13 mouse cellular contexts compared by ENCODE assay signal in genomic region chr12:104817172-104817866, GRCm38 (mm10). TPM values are rescaled to one million over a fixed set of nuclear protein-coding genes. Genes with fewer than 3 reads are reported as not detected.
DNase-seq lines count a peak whose midpoint lies in the region; ATAC-seq and TF ChIP-seq lines count a peak whose summit lies in the region.
"Had no signal": no experiment of that assay in that cellular context is flagged by ENCODE, and none has a peak within 500 bp of the region (broad histone marks: within the 10 kb centered on the region; RNA-seq: fewer than 3 reads in every experiment).

No protein-coding gene starts in this region.

- H3K9me3 ChIP-seq in hindbrain, postnatal 0 days (ENCODE audit: low read length), result no peaks in the 10 kb centered on the region
- no peaks in the 10 kb centered on the region for H3K9me3 ChIP-seq in hindbrain, embryonic 10.5 days
- H3K9me3 ChIP-seq: limb, embryonic 15.5 days; neural tube, embryonic 12.5 days had no signal

- H3K4me3 ChIP-seq in hindbrain, postnatal 0 days (ENCODE audit: low read length), result no peak overlapping the region
- no peak overlapping the region for H3K4me3 ChIP-seq in hindbrain, embryonic 10.5 days
- H3K4me3 ChIP-seq in kidney, adult 2 months (ENCODE audit: insufficient read depth, low read depth, low read length), result no peak overlapping the region
- H3K4me3 ChIP-seq: limb, embryonic 15.5 days; neural tube, embryonic 12.5 days had no signal

- no peak for TF ChIP-seq CTCF in hindbrain, postnatal 0 days (IDR thresholded peaks at IDR 0.05; ENCODE audit: low read depth)
- TF ChIP-seq CTCF in kidney, adult 2 months (conservative IDR thresholded peaks at IDR 0.05; ENCODE audit: insufficient read depth, insufficient read length, low read depth, low read length), result no peak

- no peak overlapping the region for H3K4me2 ChIP-seq in hindbrain, postnatal 0 days (ENCODE audit: low read depth, low read length)
- H3K4me2 ChIP-seq: limb, embryonic 15.5 days; neural tube, embryonic 12.5 days had no signal

- no peaks in the 10 kb centered on the region for H3K27me3 ChIP-seq in hindbrain, postnatal 0 days (ENCODE audit: insufficient read depth, low read length)
- H3K27me3 ChIP-seq in hindbrain, embryonic 10.5 days (ENCODE audit: insufficient read depth, poor library complexity, severe bottlenecking), result 0 out of 2 replicates have a peak, but pooled peaks cover 2% of the 10 kb centered on the region
- H3K27me3 ChIP-seq in kidney, adult 2 months (replicated peaks; ENCODE audit: control insufficient read depth, insufficient read depth, low read length), result no peaks in the 10 kb centered on the region
- H3K27me3 ChIP-seq: neural tube, embryonic 12.5 days had no signal

- no peaks in the 10 kb centered on the region for H3K36me3 ChIP-seq in hindbrain, postnatal 0 days (ENCODE audit: insufficient read depth, low read length)
- no peaks in the 10 kb centered on the region for H3K36me3 ChIP-seq in hindbrain, embryonic 10.5 days
- H3K36me3 ChIP-seq in kidney, adult 2 months (ENCODE audit: control insufficient read depth, insufficient read depth, low read length), result no peaks in the 10 kb centered on the region
- H3K36me3 ChIP-seq: limb, embryonic 15.5 days; neural tube, embryonic 12.5 days had no signal

- peaks cover 8% of the 10 kb centered on the region; the same call in 1 of the 2 replicates for H3K4me1 ChIP-seq in hindbrain, postnatal 0 days (ENCODE audit: insufficient read depth, low read length)
- peaks cover 48% of the 10 kb centered on the region for H3K4me1 ChIP-seq in hindbrain, embryonic 10.5 days (replicated peaks)
- peaks cover 42% of the 10 kb centered on the region for H3K4me1 ChIP-seq in kidney, adult 2 months (ENCODE audit: control insufficient read depth, insufficient read depth, low read length)

- no peak for DNase-seq in hindbrain, postnatal 0 days (ENCODE audit: low spot score)
- DNase-seq in hindbrain, embryonic 10.5 days (ENCODE audit: low spot score), result no peak
- peak; percentile 62 for DNase-seq in ZHBTc4 (ENCODE audit: low read depth, low spot score)
- DNase-seq in heart, adult 18-20 months, result peak; percentile 46 to 67
- DNase-seq in kidney, adult 2 months, result peak; percentile 79
- no peak for DNase-seq in frontal cortex, adult 2 months (ENCODE audit: extremely low spot score in 1 of 2, low spot score in 1 of 2)
- no peak for DNase-seq in ovary, adult 18-20 months (ENCODE audit: low spot score)
- DNase-seq in layer of hippocampus, postnatal 25 days (ENCODE audit: extremely low spot score in 1 of 2, low spot score in 1 of 2), result no peak
- DNase-seq: cerebellum, adult 9-11 months; thymus, postnatal 25 days had no signal

- 27% methylated on average over 11 of the region's 12 CpGs for WGBS in hindbrain, postnatal 0 days
- 15% methylated on average over 12 of the region's 12 CpGs for WGBS in hindbrain, embryonic 10.5 days
- WGBS in kidney, adult 2 months, result 34% methylated on average over 12 of the region's 12 CpGs

- H3K27ac ChIP-seq in hindbrain, postnatal 0 days, result peak overlapping the region; percentile 48
- no peak overlapping the region for H3K27ac ChIP-seq in hindbrain, embryonic 10.5 days
- H3K27ac ChIP-seq in kidney, adult 2 months (ENCODE audit: insufficient read depth, low read depth, low read length), result peak overlapping the region; percentile 70
- H3K27ac ChIP-seq: limb, embryonic 15.5 days; neural tube, embryonic 12.5 days had no signal

- no peak overlapping the region for H3K9ac ChIP-seq in hindbrain, postnatal 0 days (replicated peaks; ENCODE audit: low read length)
- H3K9ac ChIP-seq: limb, embryonic 15.5 days; neural tube, embryonic 12.5 days had no signal

- ATAC-seq in hindbrain, postnatal 0 days, result peak; percentile 24; the same call in 1 of the 2 replicates
- ATAC-seq: activated CD4-positive, CD25-positive, alpha-beta regulatory T cell, adult 4 months had no signal

- TF ChIP-seq POLR2A in kidney, adult 2 months (IDR thresholded peaks at IDR 0.05; ENCODE audit: low read depth, low read length), result no peak

RNA-seq across cellular contexts. Expression of gene Clmn, which starts 47.6 kb away (rescaled TPM):
- total RNA-seq in hindbrain, postnatal 0 days (2014; rRNA removed), result 2.6 and 3.1 TPM in 2 replicates
- polyA plus RNA-seq in hindbrain, postnatal 0 days (2015; fragmentation: Nextera tagmentation; extraction: Ambion mirVana), result 1.7 and 2.6 TPM in 2 replicates
- polyA plus RNA-seq in hindbrain, embryonic 10.5 days (2016; fragmentation: Nextera tagmentation; extraction: Ambion mirVana), result 2.4 and 2.7 TPM in 2 replicates
- total RNA-seq in heart, adult 18-20 months (2021), result 1 to 10 TPM; 1.9 to 2.9 TPM
- 20.5 and 21.3 TPM in 2 replicates for polyA plus RNA-seq in kidney, adult 2 months (2012; rRNA removed)
- polyA plus RNA-seq in frontal cortex, adult 2 months (2012; rRNA removed), result 12.9 and 14.4 TPM in 2 replicates
- 10 to 100 TPM; 81.0 to 83.2 TPM for total RNA-seq in layer of hippocampus, postnatal 25 days (2021)

Comparison
In these comparisons a context has a peak if more than half of its experiments do, and no peak if none do; other contexts are left out.
1. DNase-seq: peak in ZHBTc4 (single experiment), heart, adult 18-20 months (2 of 2) and kidney, adult 2 months (single experiment); none in hindbrain, postnatal 0 days (single experiment), hindbrain, embryonic 10.5 days (single experiment), frontal cortex, adult 2 months (0 of 2), ovary, adult 18-20 months (single experiment) and layer of hippocampus, postnatal 25 days (0 of 2).